Mouse (Mus musculus) frontal cortex, postnatal 25 days (tissue): ENCODE results near the gene Nova2.

Experiments used
- DNase-seq, 2 experiments: peaks; one replicate each; pipeline ENCODE4 v3.0.0; 2022; ENCODE audit warnings: low spot score in 2 of 2

Gene Nova2

GRCm38 (mm10) chr7:19007026-19007977 is 81.6 kb downstream of the Nova2 start:
- DNase-seq = no peak

- no peak for DNase-seq
Measured at GRCm38 (mm10) chr7:19010581-19010980, 84.9 kb downstream of the Nova2 start.

GRCm38 (mm10) chr7:19012025-19012621 is 86.4 kb downstream of the Nova2 start:
- no peak for DNase-seq

GRCm38 (mm10) chr7:19012882-19013281 is 87.2 kb downstream of the Nova2 start:
- DNase-seq = no peak

GRCm38 (mm10) chr7:19014452-19014851 is 88.8 kb downstream of the Nova2 start:
- DNase-seq = no peak
